Mouse (Mus musculus) embryonic facial prominence, embryonic 15.5 days (tissue): ENCODE data around the gene Ptger2. TPM values are rescaled to one million over a fixed set of nuclear protein-coding genes. Genes with fewer than 3 reads are reported as not detected.

ENCODE experiments used
- ATAC-seq: fragments of 200-750 bp; cut with Nextera tagmentation; 2 replicates; pipeline ENCODE4 v1.8.0; 2017; ENCODE audit warnings: low read depth, moderate TSS enrichment; ENCODE audit not compliant: insufficient number of reproducible peaks, low FRiP score, low TSS enrichment
- H3K27ac ChIP-seq: fragments of 300-500 bp; sonication (generic); replicated peaks from 2 replicates; pipeline ENCODE4 v1.5.1; 2015; ENCODE audit warnings: mild to moderate bottlenecking, inconsistent platforms
- H3K27me3 ChIP-seq: fragments of 300-500 bp; sonication (generic); 2 replicates; pipeline ENCODE4 v1.6.1; 2015; ENCODE audit warnings: inconsistent platforms
- H3K36me3 ChIP-seq: fragments of 300-500 bp; sonication (generic); 2 replicates; pipeline ENCODE4 v1.6.1; 2015; ENCODE audit warnings: mild to moderate bottlenecking, inconsistent platforms
- H3K4me1 ChIP-seq: fragments of 300-500 bp; sonication (generic); 2 replicates; pipeline ENCODE4 v1.6.1; 2015; ENCODE audit warnings: inconsistent platforms
- H3K4me2 ChIP-seq: fragments of 300-500 bp; sonication (generic); replicated peaks from 2 replicates; pipeline ENCODE4 v1.6.1; 2015; ENCODE audit warnings: mild to moderate bottlenecking, inconsistent platforms
- H3K4me3 ChIP-seq: fragments of 300-500 bp; sonication (generic); replicated peaks from 2 replicates; pipeline ENCODE4 v1.5.1; 2015; ENCODE audit warnings: mild to moderate bottlenecking, inconsistent platforms
- H3K9ac ChIP-seq: fragments of 300-500 bp; sonication (generic); 2 replicates; pipeline ENCODE4 v1.6.1; 2015; ENCODE audit warnings: inconsistent platforms
- H3K9me3 ChIP-seq: fragments of 300-500 bp; sonication (generic); replicated peaks from 2 replicates; pipeline ENCODE4 v1.6.1; 2016; ENCODE audit warnings: inconsistent platforms
- WGBS: fragments of 180-500 bp; shearing (Covaris S2); methylation state at CpG from one replicate; pipeline ENCODE4 v1.1.7; 2015; 5-methylcytosine and 5-hydroxymethylcytosine counted together
- microRNA counts: library from miRNA; unstranded; fragments of <30 nt; microRNA quantifications from one replicate; lab custom pipeline; 2016
- microRNA-seq: library from miRNA; unstranded; fragments of <30 nt; microRNA quantifications from one replicate; pipeline ENCODE4, GENCODE M21; 2016; ENCODE audit warnings: borderline number of aligned reads
- polyA plus RNA-seq: library from polyadenylated mRNA; unstranded; fragments of >200 nt; fragmentation: Nextera tagmentation; extraction: Ambion mirVana; gene quantifications from 2 replicates; pipeline ENCODE4 v1.2.1, GENCODE M21; 2015

Ptger2 gene
- polyA plus RNA-seq, 1 experiment from 2014 or later: 1.6 TPM

DNA sequence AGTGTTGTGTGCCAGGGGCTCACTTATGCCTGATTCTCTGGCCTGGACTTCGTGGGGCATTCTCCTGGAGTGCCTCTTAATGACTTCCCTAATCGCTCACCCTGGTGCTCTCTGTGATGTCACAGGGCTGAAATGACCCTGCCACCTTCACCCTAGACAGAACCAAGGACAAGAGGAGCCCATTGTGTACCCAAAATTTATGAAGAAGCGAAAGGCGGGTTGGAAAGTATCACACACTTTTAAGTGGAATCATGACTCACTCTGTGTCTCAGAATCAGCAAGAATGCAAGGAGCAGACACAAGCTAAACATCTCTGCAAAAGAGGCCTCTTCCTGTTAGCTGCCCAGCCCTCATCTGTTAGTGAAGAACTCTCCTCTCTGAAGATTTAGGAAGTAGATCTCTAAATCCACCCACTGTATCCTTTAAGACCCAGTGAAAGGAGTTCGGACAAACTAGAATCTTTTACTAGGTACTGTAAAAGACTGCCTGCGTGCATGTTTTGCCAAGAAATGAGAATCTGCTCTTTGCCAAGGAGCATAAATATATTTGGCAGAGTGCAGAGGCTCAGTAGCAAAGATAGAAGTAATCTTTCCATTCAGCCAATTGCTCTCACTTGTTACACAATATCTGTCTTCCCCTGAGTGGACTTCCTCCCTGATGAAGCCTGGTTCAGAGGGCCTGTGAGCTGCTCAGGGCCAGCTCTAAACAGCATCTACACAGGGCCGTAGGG is 61.9 kb downstream of the Ptger2 start:
- Histone ChIP-seq H3K9ac (no peak overlapping the region), H3K36me3 (no peaks in the 10 kb centered on the region), H3K9me3 (no peaks in the 10 kb centered on the region), H3K27ac (no peak overlapping the region; the same call in 1 of the 2 replicates), H3K4me1 (no peaks in the 10 kb centered on the region), H3K4me2 (no peak overlapping the region), H3K27me3 (no peaks in the 10 kb centered on the region), H3K4me3 (no peak overlapping the region)
- WGBS: 59% methylated on average over 7 of the region's 7 CpGs
- no peak for ATAC-seq

DNA sequence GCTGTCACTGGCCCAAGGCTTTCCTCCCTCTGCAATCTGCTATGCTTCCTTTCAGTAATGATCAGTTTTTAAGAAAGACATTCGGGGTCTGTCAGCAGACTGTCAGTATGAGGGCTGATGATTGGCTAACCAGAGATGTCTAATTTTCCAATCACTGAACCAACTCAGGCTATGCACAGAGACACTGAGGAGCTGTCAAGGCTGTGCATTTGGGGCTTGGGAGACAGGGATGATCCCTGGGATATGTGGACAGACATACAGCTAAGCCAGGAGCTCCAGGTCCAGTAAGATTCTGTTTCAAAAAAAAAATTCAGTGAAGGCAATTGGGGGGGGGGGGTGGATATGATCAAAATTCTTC is 62.4 kb downstream of the Ptger2 start:
- Histone ChIP-seq H3K4me1 (no peaks in the 10 kb centered on the region), H3K4me3 (no peak overlapping the region), H3K27ac (no peak overlapping the region; the same call in 1 of the 2 replicates), H3K36me3 (no peaks in the 10 kb centered on the region), H3K4me2 (no peak overlapping the region), H3K9ac (no peak overlapping the region), H3K27me3 (no peaks in the 10 kb centered on the region), H3K9me3 (no peaks in the 10 kb centered on the region)
- WGBS: 60% methylated on average over 1 of the region's 1 CpGs
- no peak for ATAC-seq

DNA sequence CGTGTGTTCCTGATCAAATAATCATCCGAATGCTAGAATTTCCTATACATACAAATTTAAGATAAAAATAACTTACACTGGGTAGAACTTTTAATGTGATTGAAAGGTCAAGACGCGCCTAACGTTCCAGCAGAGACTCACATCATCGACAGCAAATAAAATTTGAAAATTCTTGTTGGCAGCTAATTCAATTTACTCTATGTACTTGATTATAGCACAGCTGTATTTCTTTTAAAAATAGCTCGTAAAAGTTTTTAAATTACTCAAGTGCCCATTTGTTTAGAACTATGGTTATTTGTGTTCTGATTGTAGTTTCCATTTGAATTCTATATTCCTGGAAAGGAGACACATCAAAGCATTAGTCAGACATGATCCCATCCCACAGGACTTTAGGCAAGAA is 63.1 kb downstream of the Ptger2 start:
- Histone ChIP-seq H3K36me3 (no peaks in the 10 kb centered on the region), H3K4me2 (no peak overlapping the region), H3K4me1 (no peaks in the 10 kb centered on the region), H3K9me3 (no peaks in the 10 kb centered on the region), H3K27ac (no peak overlapping the region), H3K4me3 (no peak overlapping the region), H3K27me3 (no peaks in the 10 kb centered on the region), H3K9ac (no peak overlapping the region)
- WGBS: 52% methylated on average over 7 of the region's 7 CpGs
- no peak for ATAC-seq

MicroRNA genes within 50 kb of the gene (microRNA counts, 519-probe panel; counts per million panel counts)
- not detected for microRNA mmu-miR-327 (lab: Ali Mortazavi, UCI)

Small RNA genes lying within 50 kb of the gene (microRNA-seq; reads per million reads assigned to microRNA genes)
- gene Mir327: not detected

Other genes starting within 250 kb of the Ptger2 start
- gene Gm8267, start 237.9 kb upstream of the Ptger2 start, polyA plus RNA-seq: not detected in 2 replicates
- gene Ptgdr, start 128.8 kb upstream of the Ptger2 start, polyA plus RNA-seq: 1.1 and 1.6 TPM in 2 replicates
- 2.7 and 2.9 TPM in 2 replicates for gene Gpr137c, start 231.5 kb downstream of the Ptger2 start, polyA plus RNA-seq
- 17.1 and 19.4 TPM in 2 replicates for gene Txndc16, start 232.1 kb downstream of the Ptger2 start, polyA plus RNA-seq